Mouse (Mus musculus): ENCODE data around the gene Gm6356. TPM values are rescaled to one million over a fixed set of nuclear protein-coding genes. Genes with fewer than 3 reads are reported as not detected.

The Gm6356 gene
- not detected for polyA plus RNA-seq (2015; fragmentation: Illumina TruSeq; extraction: RNeasy Lipid Tissue Mini Kit (QIAGEN cat#74804); ENCODE audit: insufficient read depth, low read depth, low replicate concordance)

DNA sequence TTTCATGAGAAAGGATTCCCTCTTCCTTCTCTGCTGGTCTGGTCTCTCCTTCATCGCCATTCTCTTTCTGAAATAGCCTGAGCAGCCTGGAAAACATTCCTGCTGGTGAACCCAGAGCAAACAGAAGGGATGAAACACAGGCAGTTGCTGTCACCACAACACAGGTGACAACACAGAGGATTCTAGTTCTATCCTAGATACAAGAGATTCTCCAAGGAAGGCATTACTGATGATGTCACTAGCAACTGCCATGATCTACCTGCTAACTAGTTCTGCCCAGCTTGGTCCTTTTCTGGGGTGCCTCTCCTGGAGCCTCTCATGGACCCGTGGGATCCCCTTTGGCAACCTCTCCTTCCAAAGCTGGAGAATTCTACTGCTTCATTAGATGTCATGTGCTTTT is at the start of gene Gm6356:
Gm6356 (minus strand) TSS at position 101 of the 400 bp plus-strand sequence.

Other genes with a start within 250 kb of the Gm6356 start
- gene Gm3636, start 231.5 kb downstream of the Gm6356 start, polyA plus RNA-seq (2015; fragmentation: Illumina TruSeq; extraction: RNeasy Lipid Tissue Mini Kit (QIAGEN cat#74804); ENCODE audit: insufficient read depth, low read depth, low replicate concordance), result 0.79 TPM
- gene Gm8362, start 199.4 kb downstream of the Gm6356 start, polyA plus RNA-seq (2015; fragmentation: Illumina TruSeq; extraction: RNeasy Lipid Tissue Mini Kit (QIAGEN cat#74804); ENCODE audit: insufficient read depth, low read depth, low replicate concordance), result not detected
- gene Gm3642, start 133.5 kb downstream of the Gm6356 start, polyA plus RNA-seq (2015; fragmentation: Illumina TruSeq; extraction: RNeasy Lipid Tissue Mini Kit (QIAGEN cat#74804); ENCODE audit: insufficient read depth, low read depth, low replicate concordance), result not detected
- not detected for gene Gm3667, start 83.9 kb downstream of the Gm6356 start, polyA plus RNA-seq (2015; fragmentation: Illumina TruSeq; extraction: RNeasy Lipid Tissue Mini Kit (QIAGEN cat#74804); ENCODE audit: insufficient read depth, low read depth, low replicate concordance)
- gene Gm10406, start 53.6 kb upstream of the Gm6356 start, polyA plus RNA-seq (2015; fragmentation: Illumina TruSeq; extraction: RNeasy Lipid Tissue Mini Kit (QIAGEN cat#74804); ENCODE audit: insufficient read depth, low read depth, low replicate concordance), result not detected
- not detected for gene Gm3685, start 71.2 kb upstream of the Gm6356 start, polyA plus RNA-seq (2015; fragmentation: Illumina TruSeq; extraction: RNeasy Lipid Tissue Mini Kit (QIAGEN cat#74804); ENCODE audit: insufficient read depth, low read depth, low replicate concordance)
- not detected for gene Gm3696, start 126.8 kb upstream of the Gm6356 start, polyA plus RNA-seq (2015; fragmentation: Illumina TruSeq; extraction: RNeasy Lipid Tissue Mini Kit (QIAGEN cat#74804); ENCODE audit: insufficient read depth, low read depth, low replicate concordance)
- gene Gm6676, start 151.6 kb upstream of the Gm6356 start, polyA plus RNA-seq (2015; fragmentation: Illumina TruSeq; extraction: RNeasy Lipid Tissue Mini Kit (QIAGEN cat#74804); ENCODE audit: insufficient read depth, low read depth, low replicate concordance), result not detected
- not detected for gene Gm3512, start 200.7 kb upstream of the Gm6356 start, polyA plus RNA-seq (2015; fragmentation: Illumina TruSeq; extraction: RNeasy Lipid Tissue Mini Kit (QIAGEN cat#74804); ENCODE audit: insufficient read depth, low read depth, low replicate concordance)
- not detected for gene Gm16434, start 220.7 kb upstream of the Gm6356 start, polyA plus RNA-seq (2015; fragmentation: Illumina TruSeq; extraction: RNeasy Lipid Tissue Mini Kit (QIAGEN cat#74804); ENCODE audit: insufficient read depth, low read depth, low replicate concordance)